In the genomic region with DNA sequence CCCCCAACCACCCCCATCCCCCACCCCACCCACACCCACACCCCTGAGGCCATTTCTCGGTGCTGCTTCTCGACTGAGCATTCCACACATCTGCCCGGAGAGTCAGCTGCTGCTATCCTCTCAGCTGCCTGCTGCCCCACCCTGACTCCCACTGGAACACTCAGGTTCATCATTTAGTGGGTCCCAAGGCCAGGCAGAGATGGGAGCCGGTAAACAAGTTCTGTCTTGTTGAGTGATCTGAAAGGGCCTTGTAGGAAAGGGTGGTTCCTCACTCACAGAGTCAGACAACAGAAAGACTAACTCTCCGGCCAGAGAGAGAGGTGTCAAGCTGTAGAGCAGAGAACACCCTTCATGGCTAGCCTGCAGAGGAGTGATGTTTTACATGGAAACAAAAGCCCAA, we compare ENCODE assay signal across 25 mouse cellular contexts.
DNase-seq lines count a peak whose midpoint lies in the region; ATAC-seq and TF ChIP-seq lines count a peak whose summit lies in the region.
"Had no signal": no experiment of that assay in that cellular context is flagged by ENCODE, and none has a peak within 500 bp of the region (broad histone marks: within the 10 kb centered on the region; RNA-seq: fewer than 3 reads in every experiment).

No protein-coding gene starts in this region.

- ATAC-seq in embryonic facial prominence, embryonic 12.5 days (ENCODE audit: insufficient number of reproducible peaks, insufficient read depth, low FRiP score, low TSS enrichment), result no peak
- ATAC-seq in stomach, embryonic 16.5 days (ENCODE audit: insufficient read depth, low FRiP score), result no peak
- no peak for ATAC-seq in stomach, postnatal 0 days (ENCODE audit: low FRiP score, low TSS enrichment)
- ATAC-seq in limb, embryonic 13.5 days (ENCODE audit: low FRiP score, low read depth), result no peak
- ATAC-seq in forebrain, embryonic 15.5 days (replicated peaks), result no peak
- ATAC-seq in kidney, embryonic 15.5 days (replicated peaks; ENCODE audit: low FRiP score), result no peak
- ATAC-seq: CD4-positive, CD25-positive, alpha-beta regulatory T cell, adult 4 months; hindbrain, postnatal 0 days; Patski had no signal

- H3K4me1 ChIP-seq in embryonic facial prominence, embryonic 12.5 days, result peaks cover 14% of the 10 kb centered on the region
- peaks cover 18% of the 10 kb centered on the region for H3K4me1 ChIP-seq in embryonic facial prominence, embryonic 10.5 days
- H3K4me1 ChIP-seq in stomach, embryonic 16.5 days (ENCODE audit: control insufficient read depth, insufficient read depth, low read length), result peaks cover 8% of the 10 kb centered on the region
- H3K4me1 ChIP-seq in stomach, postnatal 0 days (replicated peaks; ENCODE audit: control insufficient read depth, insufficient read depth), result no peaks in the 10 kb centered on the region
- H3K4me1 ChIP-seq in limb, embryonic 13.5 days, result peaks cover 53% of the 10 kb centered on the region
- peaks cover 5% of the 10 kb centered on the region; the same call in 1 of the 2 replicates for H3K4me1 ChIP-seq in forebrain, embryonic 15.5 days
- H3K4me1 ChIP-seq in kidney, embryonic 15.5 days, result no peaks in the 10 kb centered on the region
- H3K4me1 ChIP-seq: heart, embryonic 10.5 days; hindbrain, embryonic 12.5 days had no signal

- no peak overlapping the region for H3K4me3 ChIP-seq in embryonic facial prominence, embryonic 12.5 days
- H3K4me3 ChIP-seq in embryonic facial prominence, embryonic 10.5 days, result no peak overlapping the region
- no peak overlapping the region for H3K4me3 ChIP-seq in stomach, embryonic 16.5 days (replicated peaks; ENCODE audit: low read length)
- no peak overlapping the region for H3K4me3 ChIP-seq in stomach, postnatal 0 days (ENCODE audit: low read depth, low read length)
- H3K4me3 ChIP-seq in limb, embryonic 13.5 days, result no peak overlapping the region
- H3K4me3 ChIP-seq in forebrain, embryonic 15.5 days, result no peak overlapping the region
- H3K4me3 ChIP-seq in kidney, embryonic 15.5 days (replicated peaks), result no peak overlapping the region
- H3K4me3 ChIP-seq: embryonic facial prominence, embryonic 15.5 days; erythroblast, embryonic 14.5 days; forebrain, embryonic 10.5 days; heart, embryonic 10.5 days; hindbrain, embryonic 12.5 days had no signal

- no peak overlapping the region for H3K4me2 ChIP-seq in embryonic facial prominence, embryonic 12.5 days (replicated peaks)
- no peak overlapping the region for H3K4me2 ChIP-seq in stomach, embryonic 16.5 days (ENCODE audit: low read depth, low read length)
- no peak overlapping the region for H3K4me2 ChIP-seq in stomach, postnatal 0 days (replicated peaks; ENCODE audit: low read depth)
- H3K4me2 ChIP-seq in limb, embryonic 13.5 days (replicated peaks), result peak overlapping the region; percentile 17; the same call in 1 of the 2 replicates
- H3K4me2 ChIP-seq in forebrain, embryonic 15.5 days (replicated peaks), result no peak overlapping the region
- H3K4me2 ChIP-seq in kidney, embryonic 15.5 days, result no peak overlapping the region
- H3K4me2 ChIP-seq: embryonic facial prominence, embryonic 15.5 days; hindbrain, embryonic 12.5 days had no signal

- peaks cover 13% of the 10 kb centered on the region for H3K36me3 ChIP-seq in embryonic facial prominence, embryonic 12.5 days
- H3K36me3 ChIP-seq in embryonic facial prominence, embryonic 10.5 days (replicated peaks), result peaks cover 28% of the 10 kb centered on the region
- no peaks in the 10 kb centered on the region for H3K36me3 ChIP-seq in stomach, embryonic 16.5 days (ENCODE audit: control insufficient read depth, insufficient read depth, low read length)
- H3K36me3 ChIP-seq in stomach, postnatal 0 days (ENCODE audit: control insufficient read depth, insufficient read depth, low read length), result no peaks in the 10 kb centered on the region; the same call in 1 of the 2 replicates
- peaks cover 7% of the 10 kb centered on the region; the same call in 1 of the 2 replicates for H3K36me3 ChIP-seq in limb, embryonic 13.5 days
- H3K36me3 ChIP-seq in forebrain, embryonic 15.5 days, result no peaks in the 10 kb centered on the region
- H3K36me3 ChIP-seq in kidney, embryonic 15.5 days, result peaks cover 2% of the 10 kb centered on the region; the same call in 1 of the 2 replicates
- H3K36me3 ChIP-seq: hindbrain, embryonic 12.5 days had no signal

- H3K27ac ChIP-seq in embryonic facial prominence, embryonic 12.5 days, result peak overlapping the region; percentile 50; the same call in 1 of the 2 replicates
- no peak overlapping the region for H3K27ac ChIP-seq in embryonic facial prominence, embryonic 10.5 days (replicated peaks)
- 0 out of 2 replicates have a peak overlapping the region, but pooled peaks have one; percentile 35 for H3K27ac ChIP-seq in stomach, embryonic 16.5 days (ENCODE audit: low read length)
- H3K27ac ChIP-seq in stomach, postnatal 0 days (replicated peaks), result no peak overlapping the region
- H3K27ac ChIP-seq in limb, embryonic 13.5 days, result peak overlapping the region; percentile 56; the same call in 1 of the 2 replicates
- no peak overlapping the region for H3K27ac ChIP-seq in forebrain, embryonic 15.5 days (replicated peaks)
- H3K27ac ChIP-seq in kidney, embryonic 15.5 days, result no peak overlapping the region
- H3K27ac ChIP-seq: embryonic facial prominence, embryonic 15.5 days; forebrain, embryonic 10.5 days; heart, embryonic 10.5 days; hindbrain, embryonic 12.5 days; hindbrain, postnatal 0 days had no signal

- H3K27me3 ChIP-seq in embryonic facial prominence, embryonic 12.5 days, result no peaks in the 10 kb centered on the region
- no peaks in the 10 kb centered on the region for H3K27me3 ChIP-seq in embryonic facial prominence, embryonic 10.5 days (replicated peaks; ENCODE audit: low read depth, poor library complexity, severe bottlenecking)
- no peaks in the 10 kb centered on the region for H3K27me3 ChIP-seq in stomach, embryonic 16.5 days (ENCODE audit: control insufficient read depth, insufficient read depth, low read length)
- no peaks in the 10 kb centered on the region for H3K27me3 ChIP-seq in stomach, postnatal 0 days (ENCODE audit: control insufficient read depth, insufficient read depth, low read length)
- no peaks in the 10 kb centered on the region for H3K27me3 ChIP-seq in limb, embryonic 13.5 days
- no peaks in the 10 kb centered on the region for H3K27me3 ChIP-seq in forebrain, embryonic 15.5 days
- no peaks in the 10 kb centered on the region for H3K27me3 ChIP-seq in kidney, embryonic 15.5 days
- H3K27me3 ChIP-seq: embryonic facial prominence, embryonic 15.5 days; hindbrain, embryonic 12.5 days had no signal

- no peak for TF ChIP-seq CTCF in stomach, postnatal 0 days (IDR thresholded peaks at IDR 0.05; ENCODE audit: low read depth)

- no peak overlapping the region for H3K9ac ChIP-seq in embryonic facial prominence, embryonic 12.5 days
- H3K9ac ChIP-seq in stomach, embryonic 16.5 days (ENCODE audit: low read length), result no peak overlapping the region
- no peak overlapping the region for H3K9ac ChIP-seq in stomach, postnatal 0 days (ENCODE audit: low read length)
- H3K9ac ChIP-seq in limb, embryonic 13.5 days, result no peak overlapping the region
- H3K9ac ChIP-seq in forebrain, embryonic 15.5 days (replicated peaks), result no peak overlapping the region
- H3K9ac ChIP-seq in kidney, embryonic 15.5 days, result no peak overlapping the region
- H3K9ac ChIP-seq: embryonic facial prominence, embryonic 15.5 days; hindbrain, embryonic 12.5 days had no signal

- TF ChIP-seq EP300 in stomach, postnatal 0 days (optimal IDR thresholded peaks at IDR 0.05), result no peak

- WGBS in embryonic facial prominence, embryonic 12.5 days, result 68% methylated on average over 5 of the region's 5 CpGs
- WGBS in embryonic facial prominence, embryonic 10.5 days, result 70% methylated on average over 5 of the region's 5 CpGs
- 71% methylated on average over 5 of the region's 5 CpGs for WGBS in stomach, embryonic 16.5 days
- WGBS in stomach, postnatal 0 days, result 54% methylated on average over 5 of the region's 5 CpGs
- 65% methylated on average over 5 of the region's 5 CpGs for WGBS in limb, embryonic 13.5 days
- 82% methylated on average over 5 of the region's 5 CpGs for WGBS in forebrain, embryonic 15.5 days
- 77% methylated on average over 5 of the region's 5 CpGs for WGBS in kidney, embryonic 15.5 days

- DNase-seq in embryonic facial prominence, embryonic 10.5 days (ENCODE audit: low spot score), result no peak
- DNase-seq in stomach, postnatal 0 days (ENCODE audit: low spot score), result no peak
- DNase-seq: adrenal gland, adult 8-10 months; adrenal gland, postnatal 36 days; B cell, adult 2 months; cerebellum, adult 8-10 months; cerebellum, postnatal 14 days; embryo, embryonic 11 days; gastrocnemius, postnatal 10 days; heart, adult 18-20 months; heart, postnatal 10 days; heart, postnatal 4 days had no signal

- no peaks in the 10 kb centered on the region for H3K9me3 ChIP-seq in embryonic facial prominence, embryonic 12.5 days
- no peaks in the 10 kb centered on the region for H3K9me3 ChIP-seq in embryonic facial prominence, embryonic 10.5 days
- H3K9me3 ChIP-seq in stomach, embryonic 16.5 days (replicated peaks; ENCODE audit: control insufficient read depth, low read length), result no peaks in the 10 kb centered on the region
- H3K9me3 ChIP-seq in stomach, postnatal 0 days (ENCODE audit: control insufficient read depth, low read length), result no peaks in the 10 kb centered on the region
- H3K9me3 ChIP-seq in limb, embryonic 13.5 days, result no peaks in the 10 kb centered on the region
- no peaks in the 10 kb centered on the region for H3K9me3 ChIP-seq in forebrain, embryonic 15.5 days
- no peaks in the 10 kb centered on the region for H3K9me3 ChIP-seq in kidney, embryonic 15.5 days (replicated peaks)
- H3K9me3 ChIP-seq: embryonic facial prominence, embryonic 15.5 days; forebrain, embryonic 10.5 days; heart, embryonic 10.5 days; hindbrain, embryonic 12.5 days had no signal

Comparison
In these comparisons a context has a peak if more than half of its experiments do, and no peak if none do; other contexts are left out.
1. H3K27ac ChIP-seq: peak in embryonic facial prominence, embryonic 12.5 days (single experiment), stomach, embryonic 16.5 days (single experiment) and limb, embryonic 13.5 days (single experiment); none in embryonic facial prominence, embryonic 10.5 days (single experiment), stomach, postnatal 0 days (single experiment), forebrain, embryonic 15.5 days (single experiment) and kidney, embryonic 15.5 days (single experiment).